Mouse (Mus musculus) kidney, postnatal 0 days (tissue): ENCODE data around the gene Slit3. TPM values are rescaled to one million over a fixed set of nuclear protein-coding genes. Genes with fewer than 3 reads are reported as not detected.
A peak's percentile ranks its signal among the peaks of the same experiment; 100 is the strongest.

Experiments used
- ATAC-seq: fragments of 200-750 bp; cut with Nextera tagmentation; replicated peaks from 2 replicates; pipeline ENCODE4 v1.8.0; 2017; ENCODE audit warnings: low read depth, moderate number of reproducible peaks, moderate TSS enrichment, moderate library complexity; ENCODE audit not compliant: low FRiP score
- DNase-seq: peaks from one replicate; pipeline ENCODE4 v3.0.0-alpha.2; 2016; ENCODE audit warnings: low spot score
- H3K27ac ChIP-seq: fragments of 300-500 bp; sonication (generic); 2 replicates; pipeline ENCODE4 v1.5.1; 2014; ENCODE audit warnings: mild to moderate bottlenecking
- H3K27me3 ChIP-seq: fragments of 300-500 bp; sonication (generic); 2 replicates; pipeline ENCODE4 v1.6.1; 2014; ENCODE audit warnings: low read length, mixed read lengths; ENCODE audit not compliant: insufficient read depth
- H3K36me3 ChIP-seq: fragments of 300-500 bp; sonication (generic); 2 replicates; pipeline ENCODE4 v1.6.1; 2014; ENCODE audit warnings: low read length, mixed read lengths; ENCODE audit not compliant: insufficient read depth
- H3K4me1 ChIP-seq: fragments of 300-500 bp; sonication (generic); replicated peaks from 2 replicates; pipeline ENCODE4 v1.6.1; 2014; ENCODE audit warnings: antibody characterized with exemption, low read length, mixed read lengths; ENCODE audit not compliant: insufficient read depth
- H3K4me2 ChIP-seq: fragments of 300-500 bp; sonication (generic); 2 replicates; pipeline ENCODE4 v1.6.1; 2014; ENCODE audit warnings: mild to moderate bottlenecking, low read length, moderate library complexity, mixed read lengths
- H3K4me3 ChIP-seq: fragments of 300-500 bp; sonication (generic); replicated peaks from 2 replicates; pipeline ENCODE4 v1.5.1; 2014; ENCODE audit warnings: low read depth, low read length
- H3K9ac ChIP-seq: fragments of 300-500 bp; sonication (generic); 2 replicates; pipeline ENCODE4 v1.6.1; 2014; ENCODE audit warnings: low read depth, low read length
- H3K9me3 ChIP-seq: fragments of 300-500 bp; sonication (generic); replicated peaks from 2 replicates; pipeline ENCODE4 v1.6.1; 2016; ENCODE audit warnings: low read length, inconsistent platforms, mixed read lengths
- CTCF ChIP-seq: IDR thresholded peaks from 2 replicates; pipeline ENCODE4 v1.5.1; 2016; ENCODE audit warnings: antibody characterized with exemption, low read depth, mild to moderate bottlenecking, moderate library complexity
- WGBS: fragments of 180-500 bp; shearing (Covaris S2); extraction: QIAGEN DNeasy Blood & Tissue Kit; methylation state at CpG from one replicate; pipeline ENCODE4 v1.1.7; 2014; 5-methylcytosine and 5-hydroxymethylcytosine counted together
- polyA plus RNA-seq: library from polyadenylated mRNA; unstranded; fragments of >200 nt; fragmentation: Nextera tagmentation; extraction: Ambion mirVana; gene quantifications from 2 replicates; pipeline ENCODE4 v1.2.1, GENCODE M21; 2015

Slit3 gene
- polyA plus RNA-seq, 1 experiment from 2014 or later = 6.6 TPM

DNA sequence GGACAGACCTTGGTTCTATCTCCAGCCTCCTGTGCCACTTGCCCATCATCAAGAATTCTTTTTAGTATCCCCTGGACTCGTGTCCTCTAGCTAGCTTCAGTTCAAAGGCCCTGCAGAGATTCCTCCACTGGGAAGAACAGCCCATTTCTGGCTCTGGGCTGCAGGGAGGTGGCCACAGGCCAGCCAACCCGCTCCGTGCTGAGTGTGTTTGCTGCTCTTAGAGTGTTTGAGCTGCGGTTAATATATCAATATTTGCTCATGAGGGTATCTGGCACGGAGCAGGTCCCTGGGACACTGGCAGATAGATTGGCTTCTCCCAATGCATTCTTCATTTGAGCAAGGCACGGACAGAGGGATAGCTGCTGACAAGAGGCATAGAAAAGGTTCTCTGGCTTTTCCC lies 159.8 kb downstream of the Slit3 start:
- Histone ChIP-seq H3K4me3 (no peak overlapping the region), H3K9me3 (no peaks in the 10 kb centered on the region), H3K36me3 (no peaks in the 10 kb centered on the region), H3K4me2 (no peak overlapping the region), H3K4me1 (peaks cover 18% of the 10 kb centered on the region), H3K27me3 (no peaks in the 10 kb centered on the region; the same call in 1 of the 2 replicates), H3K27ac (no peak overlapping the region), H3K9ac (no peak overlapping the region)
- ATAC-seq (no peak), DNase-seq (no peak)
- WGBS = 79% methylated on average over 6 of the region's 6 CpGs
- TF ChIP-seq CTCF = no peak

- Histone ChIP-seq H3K4me2 (no peak overlapping the region), H3K9ac (no peak overlapping the region), H3K27me3 (no peaks in the 10 kb centered on the region; the same call in 1 of the 2 replicates), H3K4me1 (peaks cover 15% of the 10 kb centered on the region), H3K4me3 (no peak overlapping the region), H3K9me3 (no peaks in the 10 kb centered on the region), H3K36me3 (no peaks in the 10 kb centered on the region), H3K27ac (no peak overlapping the region)
- WGBS = 64% methylated on average over 5 of the region's 5 CpGs
- no peak for TF ChIP-seq CTCF
- ATAC-seq = no peak
- no peak for DNase-seq
These were observed 161.1 kb downstream of the Slit3 start for GRCm38 (mm10) chr11:35282001-35282632.

GRCm38 (mm10) chr11:35282825-35283571 lies 162.0 kb downstream of the Slit3 start:
- Histone ChIP-seq H3K4me1 (peaks cover 11% of the 10 kb centered on the region), H3K27ac (no peak overlapping the region), H3K27me3 (no peaks in the 10 kb centered on the region), H3K4me2 (no peak overlapping the region), H3K4me3 (no peak overlapping the region), H3K36me3 (no peaks in the 10 kb centered on the region), H3K9me3 (no peaks in the 10 kb centered on the region), H3K9ac (no peak overlapping the region)
- ATAC-seq = peak; percentile 77
- no peak for TF ChIP-seq CTCF
- WGBS = 21% methylated on average over 12 of the region's 12 CpGs
- peak; percentile 82 for DNase-seq

DNA sequence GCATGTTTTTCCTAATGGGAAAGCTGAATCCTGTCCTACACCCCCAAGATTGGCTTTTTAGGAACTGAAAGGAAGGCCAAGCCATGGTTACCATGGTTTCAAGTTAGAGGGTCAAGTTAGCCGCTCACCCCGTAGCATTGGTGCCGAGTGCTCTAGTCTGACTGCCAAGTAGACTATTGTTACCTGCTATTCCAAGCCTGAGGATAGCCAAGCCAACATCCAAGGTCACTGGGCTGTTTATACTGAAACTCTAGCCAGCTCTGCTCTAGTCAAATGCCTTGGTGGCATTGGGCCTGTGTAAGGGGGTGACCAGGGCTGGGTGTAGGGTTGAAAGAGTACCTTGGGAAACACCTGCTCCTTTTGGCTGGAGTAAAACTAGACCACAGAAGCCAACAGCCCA lies 162.7 kb downstream of the Slit3 start:
- 43% methylated on average over 3 of the region's 3 CpGs for WGBS
- no peaks in the 10 kb centered on the region for H3K36me3 ChIP-seq
- DNase-seq (no peak), ATAC-seq (no peak; the same call in 1 of the 2 replicates)
- no peaks in the 10 kb centered on the region for H3K9me3 ChIP-seq
- H3K4me3 ChIP-seq = no peak overlapping the region
- no peak overlapping the region for H3K9ac ChIP-seq
- no peak overlapping the region for H3K27ac ChIP-seq
- no peak for TF ChIP-seq CTCF
- H3K27me3 ChIP-seq = no peaks in the 10 kb centered on the region
- peaks cover 3% of the 10 kb centered on the region for H3K4me1 ChIP-seq
- H3K4me2 ChIP-seq = no peak overlapping the region

DNA sequence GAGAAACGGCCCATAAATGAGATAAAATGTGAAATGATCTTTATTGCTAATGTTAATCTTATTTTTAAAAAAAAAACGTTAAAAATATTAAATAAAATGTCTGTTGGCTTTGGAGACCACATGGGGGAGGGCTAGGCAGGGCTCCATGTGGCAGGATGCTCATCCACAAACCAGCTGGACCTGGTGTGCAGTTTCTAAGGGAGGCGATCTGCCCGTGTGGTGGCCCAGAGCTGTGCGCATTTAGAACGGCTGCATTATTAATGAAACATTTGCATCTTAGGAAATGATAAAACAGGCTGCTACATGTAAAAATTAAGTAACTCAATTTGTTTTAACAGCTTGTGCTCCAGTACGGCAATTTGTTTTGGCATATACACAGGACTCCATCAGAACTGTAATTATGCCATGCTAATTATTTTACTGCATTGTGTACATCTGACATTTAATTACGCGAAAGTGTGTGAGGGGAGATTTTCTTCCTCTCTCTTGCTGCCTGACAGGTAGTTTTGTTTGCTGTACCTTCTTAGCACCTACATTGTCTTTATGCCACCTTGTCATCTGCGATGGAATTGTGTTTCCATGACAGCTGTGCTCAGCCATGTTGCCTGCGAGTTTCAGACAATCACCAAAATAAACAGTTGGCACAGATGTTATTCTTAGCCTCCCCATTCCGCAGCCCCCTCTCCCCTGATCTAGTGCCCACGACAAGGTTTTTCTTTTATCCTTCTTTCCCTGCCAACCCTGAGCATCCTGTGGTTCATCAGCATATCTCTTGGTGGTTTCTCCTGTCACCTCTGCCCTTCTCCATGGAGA lies 165.8 kb downstream of the Slit3 start:
- no peak overlapping the region for H3K9ac ChIP-seq
- no peak overlapping the region for H3K4me3 ChIP-seq
- no peaks in the 10 kb centered on the region for H3K4me1 ChIP-seq
- no peaks in the 10 kb centered on the region for H3K9me3 ChIP-seq
- no peak overlapping the region for H3K4me2 ChIP-seq
- H3K36me3 ChIP-seq = no peaks in the 10 kb centered on the region
- DNase-seq (no peak), ATAC-seq (no peak)
- no peaks in the 10 kb centered on the region for H3K27me3 ChIP-seq
- no peak overlapping the region for H3K27ac ChIP-seq
- TF ChIP-seq CTCF = no peak
- WGBS = 61% methylated on average over 13 of the region's 13 CpGs

- WGBS = 86% methylated on average over 7 of the region's 7 CpGs
- no peaks in the 10 kb centered on the region for H3K4me1 ChIP-seq
- DNase-seq = no peak
- no peaks in the 10 kb centered on the region for H3K9me3 ChIP-seq
- TF ChIP-seq CTCF = no peak
- no peak for ATAC-seq
- H3K4me2 ChIP-seq = no peak overlapping the region
- H3K27me3 ChIP-seq = no peaks in the 10 kb centered on the region
- H3K9ac ChIP-seq = no peak overlapping the region
- H3K27ac ChIP-seq = no peak overlapping the region
- H3K4me3 ChIP-seq = no peak overlapping the region
- H3K36me3 ChIP-seq = no peaks in the 10 kb centered on the region
These were observed 167.0 kb downstream of the Slit3 start for GRCm38 (mm10) chr11:35288056-35288455.
